Mouse (Mus musculus) liver (tissue): Measurements from ENCODE around the gene Cfap206.
A peak's percentile ranks its signal among the peaks of the same experiment; 100 is the strongest.
"Not testable (repeated sequence)": the region's sequence is repeated elsewhere in the genome, so short reads cannot be mapped to it uniquely, and the experiment has no call there.

Experiments
- DNase-seq: peaks from one replicate; pipeline ENCODE4 v3.0.0-alpha.2; 2020; ENCODE audit warnings: mixed read lengths

Cfap206 gene

DNA sequence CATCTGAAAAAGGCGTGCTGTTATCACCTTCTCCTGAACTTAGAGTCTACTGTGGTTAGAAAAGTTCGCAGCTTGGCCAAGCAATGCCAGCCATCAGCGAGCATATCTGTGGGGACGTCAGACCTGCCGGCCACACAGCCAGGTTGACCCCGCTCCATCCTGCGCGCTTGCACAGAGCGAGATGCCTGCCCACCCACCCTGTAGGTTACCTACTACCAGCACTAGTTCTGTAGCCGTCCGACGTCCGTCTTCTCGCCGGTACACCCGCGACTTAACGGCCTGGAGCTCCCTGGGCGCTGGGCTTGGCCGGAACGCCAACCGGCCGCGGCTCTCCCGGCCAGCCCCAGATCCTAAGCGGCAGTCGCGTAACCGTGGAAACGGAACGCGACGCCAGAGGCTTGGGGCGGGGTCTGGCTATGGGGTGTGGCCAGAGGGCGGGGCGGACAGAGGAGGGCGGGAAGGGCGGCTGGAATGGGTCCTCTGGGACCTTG is at the start of gene Cfap206:
Gene Cfap206, minus strand, starts transcription at position 356 of the 491 bp plus-strand sequence.
- peak; percentile 81 for DNase-seq

GRCm38 (mm10) chr4:34777677-34778527 is 47.9 kb upstream of the Cfap206 start, which contains the start of gene Smim8:
Smim8 (minus strand) TSS chr4:34778423.
- peak; percentile 93 for DNase-seq

- DNase-seq, result no peak
Measured at GRCm38 (mm10) chr4:34771652-34772371, 41.8 kb upstream of the Cfap206 start.

DNA sequence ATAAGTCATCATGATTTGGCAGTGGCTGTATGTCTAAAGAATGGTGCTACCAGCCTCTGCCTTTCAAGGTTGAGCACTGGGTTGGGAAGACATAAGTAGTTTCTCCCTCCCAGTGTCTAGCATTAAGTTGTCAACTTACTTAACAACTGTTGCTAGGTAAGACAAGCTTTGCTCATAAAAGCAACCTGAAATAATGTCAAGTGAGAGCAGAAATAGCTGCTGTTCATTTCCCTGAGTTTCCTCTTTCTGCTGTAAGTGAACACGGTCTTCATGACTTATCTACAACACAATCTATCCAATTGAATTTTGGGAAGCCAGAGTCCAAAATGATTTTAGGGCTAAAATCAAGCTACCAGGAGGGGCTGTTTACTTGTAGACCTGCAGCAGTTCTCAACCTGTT is 26.2 kb upstream of the Cfap206 start, which contains the start of gene Gm136:
Gene Gm136, minus strand, starts transcription at position 101 of the 400 bp plus-strand sequence.
- DNase-seq, result no peak

GRCm38 (mm10) chr4:34749236-34749635 is 19.2 kb upstream of the Cfap206 start:
- no peak for DNase-seq

GRCm38 (mm10) chr4:34734461-34734860 is 4.5 kb upstream of the Cfap206 start:
- DNase-seq, result no peak

- DNase-seq, result not testable (repeated sequence)
Measured at GRCm38 (mm10) chr4:34733415-34733814, 3.4 kb upstream of the Cfap206 start.

GRCm38 (mm10) chr4:34725710-34726109 is 4.3 kb downstream of the Cfap206 start:
- not testable (repeated sequence) for DNase-seq

DNA sequence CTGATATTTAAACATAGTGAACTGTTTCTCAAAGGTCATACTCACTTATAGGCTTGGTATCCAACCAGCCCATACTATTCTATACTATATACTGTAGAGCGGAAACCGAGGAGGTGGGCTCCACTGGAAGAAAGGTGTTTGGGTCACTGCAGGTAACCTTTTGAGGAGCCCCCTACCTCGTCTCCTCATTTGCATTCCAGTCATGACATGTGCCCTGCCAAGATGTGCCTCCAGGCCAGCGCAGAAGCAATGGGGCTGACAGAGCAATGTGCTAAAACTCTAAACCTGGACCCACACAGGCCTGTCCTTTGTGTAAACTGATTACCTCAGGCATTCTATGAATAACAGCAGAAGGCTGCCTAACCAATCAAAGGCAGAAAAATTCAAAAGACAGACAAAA is 5.7 kb downstream of the Cfap206 start:
- DNase-seq, result no peak

DNA sequence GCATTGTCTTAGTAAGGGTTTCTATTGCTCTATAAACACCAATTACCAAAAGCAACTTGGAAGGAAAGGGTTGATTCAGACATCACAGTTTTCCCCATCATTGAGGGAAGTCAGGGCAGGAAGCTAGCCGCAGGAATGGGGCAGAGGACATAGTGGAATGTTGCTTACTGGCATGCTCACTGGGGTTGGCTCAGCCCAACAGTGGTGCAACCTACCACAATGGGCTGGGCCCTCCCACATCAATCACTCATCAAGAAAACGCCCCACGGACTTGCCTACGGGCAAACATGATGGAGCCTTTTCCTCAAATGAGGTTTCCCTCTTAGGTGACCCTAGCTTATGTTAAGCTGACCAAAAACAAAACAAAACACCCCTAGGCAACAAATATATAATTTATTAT is 6.8 kb downstream of the Cfap206 start:
- DNase-seq, result no peak

- no peak for DNase-seq
Measured at GRCm38 (mm10) chr4:34720127-34720895, 9.7 kb downstream of the Cfap206 start.

DNA sequence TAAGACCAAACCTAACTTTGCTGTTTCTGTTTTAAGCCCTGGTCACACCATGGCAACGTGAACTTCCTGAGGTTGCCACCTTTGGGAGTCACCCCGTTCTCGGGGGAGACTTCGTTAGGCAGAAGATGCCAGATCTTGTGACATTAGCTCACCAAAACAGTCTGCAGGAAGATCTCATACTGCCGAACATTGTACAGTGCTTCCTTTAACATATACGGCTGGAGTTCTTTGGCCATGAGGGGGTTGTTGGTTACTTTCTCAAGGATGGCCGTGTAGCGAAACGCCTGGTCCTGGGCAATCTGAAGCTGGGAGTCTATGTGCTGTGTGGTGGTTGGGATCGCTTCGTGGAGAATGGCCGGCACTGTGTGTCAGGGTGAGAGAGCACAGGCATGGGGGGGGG is 10.6 kb downstream of the Cfap206 start:
- no peak for DNase-seq

DNA sequence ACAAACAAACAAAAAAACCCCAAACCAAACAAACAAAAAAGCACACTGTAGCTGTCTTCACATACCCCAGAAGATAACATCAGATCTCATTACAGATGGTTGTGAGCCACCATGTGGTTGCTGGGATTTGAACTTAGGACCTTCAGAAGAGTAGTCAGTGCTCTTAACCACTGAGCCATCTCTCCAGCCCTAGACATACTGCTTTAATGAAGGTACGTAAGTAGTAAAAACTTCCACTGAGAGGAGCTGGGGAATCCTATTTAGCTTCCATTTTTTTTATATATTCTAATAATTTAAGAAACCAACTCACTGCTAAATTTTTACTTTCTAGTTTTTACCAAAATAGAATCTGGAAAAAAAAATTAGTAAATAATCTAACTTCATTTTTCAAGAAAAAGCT is 14.9 kb downstream of the Cfap206 start:
- DNase-seq, result no peak

- DNase-seq, result no peak
Measured at GRCm38 (mm10) chr4:34708127-34708526, 21.9 kb downstream of the Cfap206 start.

GRCm38 (mm10) chr4:34707248-34707647 is 22.8 kb downstream of the Cfap206 start:
- no peak for DNase-seq

- no peak for DNase-seq
Measured at GRCm38 (mm10) chr4:34703029-34703428, 27.0 kb downstream of the Cfap206 start.

GRCm38 (mm10) chr4:34702231-34702630 is 27.8 kb downstream of the Cfap206 start:
- DNase-seq, result no peak

DNA sequence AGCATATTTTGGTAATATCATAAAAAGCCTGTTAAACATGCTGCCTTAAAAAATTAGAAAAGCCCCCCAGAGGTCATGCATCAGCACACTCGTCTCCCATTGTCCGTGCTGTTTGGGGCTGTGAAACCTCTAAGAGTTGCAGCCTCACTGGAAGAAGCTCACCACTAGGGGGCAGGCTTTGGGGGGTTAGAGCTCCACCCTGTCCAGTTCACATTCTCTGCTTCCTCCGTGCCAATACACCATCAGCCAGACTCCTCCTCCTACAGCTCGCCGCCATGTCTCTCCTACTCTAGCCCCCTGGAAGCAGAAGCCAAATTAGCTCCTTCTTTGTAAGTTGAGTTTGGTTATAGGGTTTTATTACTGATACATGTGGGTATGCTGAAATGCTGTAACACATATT is 28.5 kb downstream of the Cfap206 start:
- DNase-seq, result peak; percentile 73

- no peak for DNase-seq
Measured at GRCm38 (mm10) chr4:34688021-34688420, 42.0 kb downstream of the Cfap206 start.

DNA sequence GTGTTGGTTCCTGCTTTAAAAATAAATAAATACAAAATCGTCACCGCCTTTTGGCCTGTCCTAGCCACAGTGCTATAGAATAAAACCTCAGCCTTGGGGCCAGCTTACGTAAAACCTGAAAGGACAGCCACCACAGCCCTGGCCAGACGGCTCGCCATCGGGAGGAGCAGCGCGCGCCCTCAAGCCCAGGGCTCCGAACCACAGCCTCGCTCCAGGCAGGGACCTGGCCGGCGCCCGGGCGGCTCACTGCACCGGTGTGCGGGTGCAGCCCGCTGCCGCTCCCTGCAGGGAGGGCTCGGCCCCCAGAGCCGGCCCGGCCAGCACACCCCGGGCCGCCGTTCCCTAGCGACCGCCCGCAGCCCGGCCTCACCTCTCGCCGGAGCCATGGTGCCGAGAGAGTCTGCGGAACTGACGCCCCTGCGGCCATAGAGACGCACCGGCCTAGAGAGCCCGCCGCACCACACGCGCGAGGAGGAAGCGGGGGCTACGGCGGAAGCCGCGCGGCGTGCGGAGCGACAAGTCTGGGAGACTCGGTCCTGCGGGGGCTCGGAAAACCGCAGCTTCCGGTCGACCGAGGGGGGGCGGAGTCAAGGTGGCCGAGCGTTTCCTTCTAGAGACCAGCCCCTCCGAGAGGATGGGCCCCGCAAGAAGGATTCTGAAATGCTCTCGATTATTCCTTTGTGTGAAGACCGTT is 43.0 kb downstream of the Cfap206 start, which contains the start of gene Slc35a1:
Gene Slc35a1, minus strand, starts transcription at position 565 of the 694 bp plus-strand sequence.
- peak; percentile 92 for DNase-seq

DNA sequence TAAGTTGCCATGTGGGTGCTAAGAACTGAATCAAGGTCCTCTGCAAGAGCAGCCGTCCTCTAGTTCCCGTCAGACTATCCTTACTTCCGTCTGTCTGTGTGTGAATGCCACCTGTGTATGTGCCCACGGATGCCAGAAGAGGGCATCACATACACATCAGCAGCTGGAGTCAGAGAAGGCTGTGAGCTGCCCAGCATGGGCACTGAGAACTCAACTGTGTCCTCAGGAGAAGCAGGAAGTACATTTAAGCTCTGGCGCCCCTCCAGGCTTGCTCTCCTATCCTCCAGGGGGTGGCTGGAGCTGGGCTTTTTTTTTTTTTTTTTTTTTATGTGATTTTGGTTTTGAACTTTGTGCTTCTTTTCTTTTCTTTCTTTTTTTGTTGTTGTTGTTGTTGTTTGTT is 49.5 kb downstream of the Cfap206 start:
- no peak for DNase-seq

DNA sequence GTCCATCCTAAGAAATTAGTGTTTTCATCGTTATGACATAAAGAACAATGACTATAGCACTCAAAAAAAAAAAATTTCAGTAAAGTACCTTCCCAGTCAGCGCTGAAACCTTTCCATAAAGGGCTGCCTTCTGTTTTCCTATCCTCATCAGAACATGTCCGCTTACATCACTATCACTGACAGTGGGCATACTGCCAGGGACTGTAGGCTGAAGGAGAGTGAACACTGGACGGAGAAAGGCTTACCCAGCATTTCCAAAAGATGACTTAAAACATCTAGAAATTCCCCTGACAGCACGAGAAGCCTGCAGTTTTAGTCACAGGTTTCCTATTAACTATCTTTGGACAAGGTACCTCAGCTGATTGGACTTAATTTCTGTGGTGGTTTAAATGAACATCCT is 56.3 kb downstream of the Cfap206 start:
- DNase-seq, result no peak
